Mouse (Mus musculus) CD4-positive, CD25-positive, alpha-beta regulatory T cell, adult 2 months (primary cell): ENCODE data around the gene Gapdhs.
A peak's percentile ranks its signal among the peaks of the same experiment; 100 is the strongest.
"Not testable (repeated sequence)": the region's sequence is repeated elsewhere in the genome, so short reads cannot be mapped to it uniquely, and the experiment has no call there.

Experiments
- DNase-seq: peaks from one replicate; pipeline ENCODE4 v3.0.0-alpha.2; 2012; ENCODE audit warnings: low read depth, low spot score

The Gapdhs gene

GRCm38 (mm10) chr7:30747525-30748204 is 4.2 kb upstream of the Gapdhs start:
- peak; percentile 14 for DNase-seq

GRCm38 (mm10) chr7:30744022-30744598 is 629 bp upstream of the Gapdhs start:
- no peak for DNase-seq

GRCm38 (mm10) chr7:30742570-30742969 is 911 bp downstream of the Gapdhs start:
- not testable (repeated sequence) for DNase-seq

DNA sequence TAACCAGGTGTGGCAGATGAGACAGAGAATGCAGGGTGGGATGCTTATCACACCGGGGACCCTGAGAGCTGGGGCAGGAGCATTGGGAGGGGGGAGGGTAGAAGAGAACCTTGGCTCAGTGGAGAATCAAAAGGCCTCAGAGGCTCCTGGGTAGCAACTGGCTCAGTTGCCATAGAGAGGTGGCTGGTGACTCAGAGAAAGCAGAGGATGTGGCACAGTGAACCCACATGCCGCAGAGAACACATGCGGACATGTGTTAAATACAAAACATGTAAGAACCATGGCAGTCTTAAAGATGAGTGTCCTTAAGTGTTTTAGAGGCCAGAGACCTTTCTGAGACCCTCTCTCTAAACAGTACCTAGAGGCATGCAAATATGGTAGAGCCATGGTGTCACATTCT is 7.3 kb downstream of the Gapdhs start:
- DNase-seq, result no peak

DNA sequence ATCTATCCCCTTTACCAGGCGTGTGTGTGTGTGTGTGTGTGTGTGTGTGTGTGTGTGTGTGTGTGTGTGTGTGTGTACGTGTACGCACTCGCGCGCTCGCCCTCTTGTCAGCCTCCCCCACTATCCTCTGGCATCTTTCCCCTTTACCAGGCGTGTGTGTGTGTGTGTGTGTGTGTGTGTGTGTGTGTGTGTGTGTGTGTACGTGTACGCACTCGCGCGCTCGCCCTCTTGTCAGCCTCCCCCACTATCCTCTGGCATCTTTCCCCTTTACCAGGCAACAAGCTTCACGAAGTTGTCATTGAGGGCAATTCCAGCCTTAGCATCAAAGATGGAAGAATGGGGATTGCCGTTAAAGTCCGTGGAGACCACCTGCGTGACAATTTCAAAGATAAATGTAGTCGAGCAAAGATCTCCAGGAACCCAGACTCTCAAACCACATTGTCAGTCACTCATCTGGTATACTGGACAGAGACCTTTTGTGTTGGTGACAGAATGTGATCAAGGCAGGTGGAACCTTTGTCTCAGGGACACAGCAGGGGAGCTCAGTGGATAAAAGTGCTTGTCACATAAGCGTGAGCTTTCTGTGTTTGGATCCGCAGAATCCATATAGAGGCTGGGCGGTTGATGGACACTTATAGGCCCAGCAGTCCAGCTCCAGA is 13.3 kb downstream of the Gapdhs start:
- DNase-seq, result peak; percentile 11

DNA sequence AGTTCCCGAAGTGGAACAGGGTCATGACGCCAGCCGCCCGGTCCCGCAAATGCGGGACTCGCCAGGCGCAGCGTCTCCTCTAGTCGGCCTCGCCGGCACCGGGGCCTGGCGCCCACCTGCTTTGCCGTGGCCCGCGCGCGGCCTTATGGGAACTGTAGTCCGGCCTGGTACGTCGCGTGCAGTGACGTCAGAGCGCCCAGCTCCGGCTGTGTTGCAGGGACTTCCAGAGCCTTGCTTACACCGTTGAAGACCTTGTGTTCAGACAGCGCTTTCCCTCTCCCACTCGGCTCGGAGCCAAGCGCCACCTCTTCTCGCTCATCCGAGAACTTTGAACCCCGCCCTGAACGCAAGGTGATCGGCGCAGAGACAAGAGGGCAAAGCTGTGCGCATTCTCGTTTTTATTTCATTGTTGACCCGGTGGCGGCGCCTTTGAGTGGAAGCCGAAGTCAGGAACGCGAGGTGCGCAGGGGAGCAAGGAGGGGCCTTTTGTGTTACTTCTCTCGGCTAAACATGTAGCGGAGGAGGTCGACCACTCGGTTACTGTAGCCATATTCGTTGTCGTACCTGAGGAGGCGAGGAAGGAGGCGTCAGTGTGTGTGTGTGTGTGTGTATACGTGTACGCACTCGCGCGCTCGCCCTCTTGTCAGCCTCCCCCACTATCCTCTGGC is 14.0 kb downstream of the Gapdhs start, which contains the start of gene Tmem147:
Tmem147 (minus strand) TSS at position 145 of the 668 bp plus-strand sequence.
- DNase-seq, result peak; percentile 96

GRCm38 (mm10) chr7:30728739-30729395 is 14.6 kb downstream of the Gapdhs start:
- DNase-seq, result peak; percentile 24

- no peak for DNase-seq
Measured at GRCm38 (mm10) chr7:30728214-30728613, 15.3 kb downstream of the Gapdhs start.

DNA sequence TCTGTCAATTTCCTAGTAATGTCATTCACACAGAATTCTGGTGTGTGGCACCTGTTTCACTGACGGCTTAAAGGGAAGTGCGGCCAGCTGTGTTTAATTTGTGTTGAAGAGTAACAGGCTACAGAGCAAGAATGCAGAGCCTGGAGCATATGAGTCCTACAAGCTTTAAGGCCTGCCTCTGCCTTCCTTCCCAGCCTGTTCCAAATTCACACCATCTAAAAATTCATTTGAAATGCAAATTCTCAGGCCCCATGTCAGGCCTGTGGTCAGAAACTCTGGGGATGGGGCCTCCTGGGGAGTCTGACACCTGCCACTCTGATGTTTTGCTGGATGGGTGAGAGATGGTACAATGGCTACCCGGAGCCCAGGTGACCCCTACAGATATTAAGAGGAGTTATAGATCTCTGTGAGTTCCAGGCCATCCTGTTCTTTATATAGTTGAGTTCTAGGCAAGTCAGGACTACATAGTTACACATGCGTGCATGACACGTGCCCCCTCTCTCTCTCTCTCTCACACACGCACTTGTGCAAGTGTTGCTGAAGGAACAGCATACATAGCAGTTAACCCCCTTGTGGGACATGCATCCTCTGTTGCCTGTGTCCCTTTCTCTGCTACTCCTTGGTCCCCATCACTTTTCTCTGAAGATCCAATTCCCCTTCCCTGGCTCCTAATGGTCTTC is 20.1 kb downstream of the Gapdhs start:
- DNase-seq, result no peak

GRCm38 (mm10) chr7:30721286-30721685 is 22.2 kb downstream of the Gapdhs start:
- DNase-seq, result no peak

GRCm38 (mm10) chr7:30719669-30720068 is 23.8 kb downstream of the Gapdhs start:
- no peak for DNase-seq

DNA sequence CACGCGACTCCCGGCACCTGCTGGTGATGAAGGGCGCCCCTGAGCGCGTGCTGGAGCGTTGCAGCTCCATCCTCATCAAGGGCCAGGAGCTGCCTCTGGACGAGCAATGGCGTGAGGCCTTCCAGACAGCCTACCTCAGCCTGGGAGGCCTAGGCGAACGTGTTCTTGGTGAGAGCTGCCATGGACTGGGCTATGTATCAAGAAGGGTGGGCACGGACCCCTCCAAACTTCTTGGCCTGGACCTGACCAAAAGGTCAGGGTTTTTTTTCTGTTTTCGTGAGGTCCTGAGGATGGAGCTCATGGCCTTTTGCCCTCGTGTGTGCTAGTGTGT is 25.8 kb downstream of the Gapdhs start:
- DNase-seq, result no peak

DNA sequence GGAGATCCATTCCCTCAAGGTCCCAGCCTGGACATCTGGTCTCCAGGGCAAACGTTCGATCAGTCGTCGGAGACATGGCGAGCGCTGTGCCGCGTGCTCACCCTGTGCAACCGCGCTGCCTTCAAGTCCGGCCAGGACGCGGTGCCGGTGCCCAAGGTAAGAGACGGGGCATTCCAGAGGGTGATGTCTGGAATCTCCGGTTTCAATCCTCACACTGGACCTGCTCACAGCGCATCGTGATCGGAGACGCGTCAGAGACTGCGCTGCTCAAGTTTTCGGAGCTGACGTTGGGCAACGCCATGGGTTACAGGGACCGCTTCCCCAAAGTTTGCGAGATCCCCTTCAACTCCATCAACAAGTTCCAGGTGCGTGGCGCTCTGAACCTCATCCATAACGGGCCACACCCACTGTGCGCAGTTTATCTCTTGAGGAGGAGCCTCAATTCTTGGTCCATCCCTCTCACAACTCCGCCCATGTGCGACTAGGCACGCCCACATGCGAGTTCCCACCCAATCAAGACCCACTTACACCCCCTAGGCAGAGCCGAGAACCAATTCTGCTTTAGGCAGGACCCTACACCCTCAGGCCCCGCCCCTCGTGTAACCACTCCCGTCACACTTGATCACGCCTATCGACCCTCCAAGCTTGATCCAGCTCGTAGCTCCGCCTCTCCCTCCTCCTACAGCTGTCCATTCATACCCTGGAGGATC is 26.3 kb downstream of the Gapdhs start:
- DNase-seq, result peak; percentile 73

GRCm38 (mm10) chr7:30711942-30712341 is 31.5 kb downstream of the Gapdhs start, which contains the start of gene Atp4a:
Gene Atp4a (plus strand): TSS chr7:30712209.
- no peak for DNase-seq

- no peak for DNase-seq
Measured at GRCm38 (mm10) chr7:30707441-30707840, 36.0 kb downstream of the Gapdhs start.

- no peak for DNase-seq
Measured at GRCm38 (mm10) chr7:30706214-30706882, 37.1 kb downstream of the Gapdhs start.

DNA sequence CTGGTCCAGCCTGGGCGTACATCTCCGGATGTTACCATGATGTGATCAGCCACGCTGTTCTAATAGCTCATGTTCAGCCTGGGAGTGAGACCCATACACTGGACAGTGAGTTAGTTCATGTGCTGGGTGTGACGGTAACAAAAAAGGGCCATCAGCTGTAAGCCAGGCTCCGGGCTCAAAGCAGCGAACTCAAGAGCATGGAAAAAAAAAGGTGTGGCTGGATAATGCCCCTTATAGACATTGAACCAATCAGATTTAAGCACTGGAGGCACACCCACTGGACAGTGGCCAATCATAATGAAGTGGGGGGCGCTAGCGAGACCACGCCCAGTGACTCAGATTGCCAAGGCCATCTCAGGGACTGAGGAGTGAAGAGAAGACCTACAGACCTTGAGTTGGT is 44.9 kb downstream of the Gapdhs start, which contains the start of gene 2200002J24Rik:
2200002J24Rik (plus strand) TSS at position 338 of the 400 bp plus-strand sequence.
- DNase-seq, result no peak

- no peak for DNase-seq
Measured at GRCm38 (mm10) chr7:30698101-30698500, 45.4 kb downstream of the Gapdhs start.

DNA sequence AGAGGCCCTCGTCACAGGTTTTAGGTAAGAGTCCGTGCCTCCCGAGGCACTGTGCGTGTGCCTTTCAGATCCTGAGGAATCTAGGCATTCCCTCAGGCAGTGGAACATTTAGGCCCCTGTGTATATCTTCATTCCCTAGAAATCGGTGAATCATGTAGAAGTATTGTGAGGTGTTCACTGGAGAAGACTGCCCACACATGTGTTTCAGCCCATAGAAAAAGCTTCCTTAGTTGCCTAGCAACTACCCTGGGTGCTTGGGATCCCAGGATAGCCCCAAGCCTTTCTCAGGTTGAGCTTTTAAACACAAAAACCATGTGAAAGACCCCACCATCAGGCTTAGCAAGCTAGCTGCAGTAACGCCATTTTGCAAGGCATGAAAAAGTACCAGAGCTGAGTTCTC is 55.2 kb downstream of the Gapdhs start:
- no peak for DNase-seq

- no peak for DNase-seq
Measured at GRCm38 (mm10) chr7:30683425-30683824, 60.1 kb downstream of the Gapdhs start.
